Comparison of ENCODE assay signal across 8 mouse cellular contexts in genomic region chr8:85027516-85027855, GRCm38 (mm10). TPM values are rescaled to one million over a fixed set of nuclear protein-coding genes. Genes with fewer than 3 reads are reported as not detected.
DNase-seq lines count a peak whose midpoint lies in the region; ATAC-seq and TF ChIP-seq lines count a peak whose summit lies in the region.

No protein-coding gene starts in this region.

- no peaks in the 10 kb centered on the region for H3K27me3 ChIP-seq in hindbrain, embryonic 12.5 days

- no peaks in the 10 kb centered on the region for H3K9me3 ChIP-seq in hindbrain, embryonic 12.5 days (replicated peaks)

- peaks cover 47% of the 10 kb centered on the region for H3K36me3 ChIP-seq in hindbrain, embryonic 12.5 days

- DNase-seq in layer of hippocampus, adult 2 months (ENCODE audit: low spot score in 2 of 2) = no peak
- DNase-seq in layer of hippocampus, adult 9-10 months (ENCODE audit: low spot score) = no peak
- peak; percentile 27 for DNase-seq in lung, postnatal 10 days
- no peak for DNase-seq in frontal cortex, adult 2 months (ENCODE audit: extremely low spot score in 1 of 2, low spot score in 1 of 2)
- DNase-seq in cerebellum, postnatal 10 days = no peak
- no peak for DNase-seq in ovary, postnatal 10 days (ENCODE audit: low spot score)

- peak overlapping the region; percentile 99 for H3K9ac ChIP-seq in hindbrain, embryonic 12.5 days

- TF ChIP-seq CTCF in layer of hippocampus, adult 2 months (conservative IDR thresholded peaks at IDR 0.05) = no peak
- no peak for TF ChIP-seq CTCF in bone marrow, adult 2 months (IDR thresholded peaks at IDR 0.05; ENCODE audit: control insufficient read depth, insufficient read depth, low read length)

- peaks cover 4% of the 10 kb centered on the region for H3K4me1 ChIP-seq in bone marrow, adult 2 months (ENCODE audit: control insufficient read depth, insufficient read depth, low read length)
- H3K4me1 ChIP-seq in hindbrain, embryonic 12.5 days = peaks cover 40% of the 10 kb centered on the region

- WGBS in bone marrow, adult 2 months = under 1% methylated on average over 13 of the region's 13 CpGs
- 1% methylated on average over 13 of the region's 13 CpGs for WGBS in hindbrain, embryonic 12.5 days

- peak overlapping the region; percentile 98 for H3K4me3 ChIP-seq in layer of hippocampus, adult 2 months
- H3K4me3 ChIP-seq in bone marrow, adult 2 months (replicated peaks; ENCODE audit: control insufficient read depth, low read depth, low read length) = peak overlapping the region; percentile 97
- peak overlapping the region; percentile 99 for H3K4me3 ChIP-seq in hindbrain, embryonic 12.5 days

- no peak for ATAC-seq in hindbrain, embryonic 12.5 days (ENCODE audit: low FRiP score)

- H3K27ac ChIP-seq in layer of hippocampus, adult 2 months = peak overlapping the region; percentile 99
- peak overlapping the region; percentile 98 for H3K27ac ChIP-seq in bone marrow, adult 2 months (ENCODE audit: control insufficient read depth, insufficient read depth, low read depth, low read length, poor library complexity)
- peak overlapping the region; percentile 89 for H3K27ac ChIP-seq in hindbrain, embryonic 12.5 days

- H3K4me2 ChIP-seq in hindbrain, embryonic 12.5 days (replicated peaks) = peak overlapping the region; percentile 78

- no peak for TF ChIP-seq POLR2A in bone marrow, adult 2 months (IDR thresholded peaks at IDR 0.05; ENCODE audit: borderline replicate concordance, control insufficient read depth, low read depth, low read length)

RNA-seq across cellular contexts. Expression of gene Trir, which starts 0.9 kb away (rescaled TPM):
- total RNA-seq in layer of hippocampus, adult 2 months (2021) = 100 to 1,000 TPM; 125 to 136 TPM
- polyA plus RNA-seq in bone marrow, adult 2 months (2011; ENCODE audit: insufficient read depth, insufficient read length, low replicate concordance, missing spikeins) = 240 and 300 TPM in 2 replicates
- polyA plus RNA-seq in hindbrain, embryonic 12.5 days (2016; fragmentation: Nextera tagmentation; extraction: Ambion mirVana) = 162 and 174 TPM in 2 replicates
- polyA plus RNA-seq in frontal cortex, adult 2 months (2012; rRNA removed) = 150 and 167 TPM in 2 replicates

RNA-seq across cellular contexts. Expression of gene Asna1, which starts 2.4 kb away (rescaled TPM):
- total RNA-seq in layer of hippocampus, adult 2 months (2021) = 100 to 1,000 TPM; 119 to 122 TPM
- polyA plus RNA-seq in bone marrow, adult 2 months (2011; ENCODE audit: insufficient read depth, insufficient read length, low replicate concordance, missing spikeins) = 20.7 and 46.6 TPM in 2 replicates
- polyA plus RNA-seq in hindbrain, embryonic 12.5 days (2016; fragmentation: Nextera tagmentation; extraction: Ambion mirVana) = 127 and 128 TPM in 2 replicates
- polyA plus RNA-seq in frontal cortex, adult 2 months (2012; rRNA removed) = 238 and 271 TPM in 2 replicates

RNA-seq across cellular contexts. Expression of gene Tnpo2, which starts 9.2 kb away (rescaled TPM):
- 100 to 1,000 TPM; 170 to 175 TPM for total RNA-seq in layer of hippocampus, adult 2 months (2021)
- polyA plus RNA-seq in bone marrow, adult 2 months (2011; ENCODE audit: insufficient read depth, insufficient read length, low replicate concordance, missing spikeins) = 35.5 and 49.9 TPM in 2 replicates
- polyA plus RNA-seq in hindbrain, embryonic 12.5 days (2016; fragmentation: Nextera tagmentation; extraction: Ambion mirVana) = 41.3 and 41.9 TPM in 2 replicates
- 96.1 and 109 TPM in 2 replicates for polyA plus RNA-seq in frontal cortex, adult 2 months (2012; rRNA removed)

RNA-seq across cellular contexts. Expression of gene Best2, which starts 13.2 kb away (rescaled TPM):
- not detected for total RNA-seq in layer of hippocampus, adult 2 months (2021)
- polyA plus RNA-seq in bone marrow, adult 2 months (2011; ENCODE audit: insufficient read depth, insufficient read length, low replicate concordance, missing spikeins) = not detected in 2 replicates
- not detected in 2 replicates for polyA plus RNA-seq in hindbrain, embryonic 12.5 days (2016; fragmentation: Nextera tagmentation; extraction: Ambion mirVana)
- 0.10 TPM in 1 of 2 replicates, not detected in the other for polyA plus RNA-seq in frontal cortex, adult 2 months (2012; rRNA removed)

RNA-seq across cellular contexts. Expression of gene Fbxw9, which starts 32.4 kb away (rescaled TPM):
- 10 to 100 TPM; 22.6 to 23.5 TPM for total RNA-seq in layer of hippocampus, adult 2 months (2021)
- 4.1 and 14.3 TPM in 2 replicates for polyA plus RNA-seq in bone marrow, adult 2 months (2011; ENCODE audit: insufficient read depth, insufficient read length, low replicate concordance, missing spikeins)
- 42.4 and 43.6 TPM in 2 replicates for polyA plus RNA-seq in hindbrain, embryonic 12.5 days (2016; fragmentation: Nextera tagmentation; extraction: Ambion mirVana)
- 42.4 and 46.3 TPM in 2 replicates for polyA plus RNA-seq in frontal cortex, adult 2 months (2012; rRNA removed)
